Mouse (Mus musculus): ENCODE measurements around the gene Fgfr2. TPM values are rescaled to one million over a fixed set of nuclear protein-coding genes. Genes with fewer than 3 reads are reported as not detected.
A peak's percentile ranks its signal among the peaks of the same experiment; 100 is the strongest.

Fgfr2 gene
- polyA plus RNA-seq, 1 experiment from 2014 or later: 92.5 TPM

DNA sequence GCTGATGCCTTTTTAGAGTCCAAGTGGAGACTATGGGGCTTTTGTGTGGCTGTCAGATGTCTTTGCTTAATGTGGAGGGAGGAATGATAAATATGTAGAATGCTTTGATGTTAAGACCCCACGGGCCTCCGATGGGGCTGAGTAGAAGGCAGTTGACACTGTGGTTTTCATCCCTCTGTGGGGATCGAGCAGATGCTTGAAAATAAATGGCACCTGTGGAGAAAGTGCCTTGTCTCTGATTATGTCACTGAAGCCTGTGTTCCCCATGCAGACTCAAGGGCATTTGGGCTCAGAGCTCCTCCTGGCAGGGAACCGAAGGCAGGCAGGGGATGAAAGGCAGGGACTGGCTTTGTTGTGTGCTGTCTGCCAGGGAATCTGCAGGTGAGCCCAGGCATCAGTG lies 1272.6 kb downstream of the Fgfr2 start:
- H3K4me3 ChIP-seq: no peak overlapping the region
- H3K36me3 ChIP-seq: no peaks in the 10 kb centered on the region
- no peaks in the 10 kb centered on the region for H3K9me3 ChIP-seq
- DNase-seq (ENCODE audit: low spot score): no peak
- H3K4me1 ChIP-seq (replicated peaks): peaks cover 29% of the 10 kb centered on the region
- WGBS: 23% methylated on average over 4 of the region's 4 CpGs
- no peak overlapping the region for H3K27ac ChIP-seq
- peaks cover 6% of the 10 kb centered on the region for H3K27me3 ChIP-seq (ENCODE audit: insufficient read depth, poor library complexity, severe bottlenecking)

DNA sequence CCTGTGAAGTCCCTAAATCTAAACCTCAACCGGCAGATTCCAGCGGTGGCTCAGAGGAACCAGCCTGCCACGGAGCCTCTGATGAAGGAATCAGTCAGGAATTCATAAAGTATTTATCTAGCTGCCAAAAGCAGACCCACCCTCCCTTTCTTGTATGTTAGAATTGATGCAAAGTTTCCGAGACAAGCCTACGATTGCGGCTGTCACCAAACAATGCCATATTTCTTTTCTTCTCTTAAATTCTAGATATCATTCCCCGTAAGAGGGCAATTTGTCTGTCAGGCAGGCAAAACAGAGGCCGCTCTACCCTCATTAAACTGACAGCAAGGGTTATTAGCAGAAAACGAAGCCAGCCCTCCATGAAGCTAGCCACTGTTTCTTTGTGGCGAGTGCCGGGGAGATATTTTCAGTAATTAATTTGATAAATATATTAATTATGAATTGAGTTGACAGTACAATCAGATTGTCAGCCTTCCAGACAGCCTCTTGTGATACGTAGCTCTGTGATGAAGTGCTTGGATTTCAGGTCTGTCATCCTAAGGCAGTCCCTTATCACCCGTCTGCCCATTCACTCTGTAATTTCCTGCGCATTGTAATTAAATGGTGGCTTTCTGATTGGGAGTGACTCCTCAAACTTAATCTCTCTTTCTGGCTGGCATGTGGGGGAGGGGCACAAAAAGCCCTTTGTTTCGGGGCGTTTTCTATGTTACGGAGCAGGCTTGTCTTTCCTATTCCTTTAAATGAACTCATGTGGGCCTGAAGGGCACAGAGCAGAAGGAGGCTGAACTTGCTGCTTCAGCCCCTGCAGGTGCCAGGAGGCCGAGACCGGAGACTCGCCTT lies 1276.9 kb downstream of the Fgfr2 start:
- H3K27ac ChIP-seq: peak overlapping the region; percentile 67; the same call in 1 of the 2 replicates
- H3K9me3 ChIP-seq: no peaks in the 10 kb centered on the region
- H3K36me3 ChIP-seq: no peaks in the 10 kb centered on the region
- peak; percentile 31 for DNase-seq (ENCODE audit: low spot score)
- H3K27me3 ChIP-seq (ENCODE audit: insufficient read depth, poor library complexity, severe bottlenecking): peaks cover 12% of the 10 kb centered on the region
- H3K4me1 ChIP-seq (replicated peaks): peaks cover 34% of the 10 kb centered on the region
- H3K4me3 ChIP-seq: no peak overlapping the region
- 62% methylated on average over 20 of the region's 20 CpGs for WGBS

DNA sequence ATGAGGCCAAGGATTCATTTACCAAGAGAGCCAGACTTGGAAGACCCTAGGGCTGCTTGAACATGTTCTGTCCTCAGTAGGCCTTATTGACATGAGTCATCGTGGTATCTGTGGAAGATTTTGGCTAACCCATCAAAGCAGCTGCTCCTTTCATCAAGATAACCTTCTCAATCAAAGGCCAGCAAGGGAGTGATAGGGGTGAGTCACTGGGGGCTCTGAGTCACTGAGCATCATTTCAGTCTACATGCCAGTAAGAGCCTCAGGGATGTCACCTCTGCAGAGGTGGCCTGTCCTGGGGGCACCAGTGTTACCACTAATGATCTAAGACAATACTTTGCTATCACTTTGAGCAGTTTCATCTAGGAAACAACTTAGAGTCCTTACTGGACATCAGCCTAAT lies 1292.9 kb downstream of the Fgfr2 start:
- Histone ChIP-seq H3K4me3 (no peak overlapping the region), H3K36me3 (no peaks in the 10 kb centered on the region), H3K4me1 (replicated peaks) (no peaks in the 10 kb centered on the region), H3K9me3 (no peaks in the 10 kb centered on the region), H3K27ac (no peak overlapping the region), H3K27me3 (ENCODE audit: insufficient read depth, poor library complexity, severe bottlenecking) (no peaks in the 10 kb centered on the region)
- DNase-seq (ENCODE audit: low spot score): no peak
- 77% methylated on average over 1 of the region's 1 CpGs for WGBS

- WGBS: 91% methylated on average over 5 of the region's 5 CpGs
- no peaks in the 10 kb centered on the region for H3K4me1 ChIP-seq (replicated peaks)
- H3K4me3 ChIP-seq: no peak overlapping the region
- H3K36me3 ChIP-seq: no peaks in the 10 kb centered on the region
- H3K27ac ChIP-seq: no peak overlapping the region
- no peaks in the 10 kb centered on the region for H3K27me3 ChIP-seq (ENCODE audit: insufficient read depth, poor library complexity, severe bottlenecking)
- DNase-seq (ENCODE audit: low spot score): no peak
- H3K9me3 ChIP-seq: no peaks in the 10 kb centered on the region
These were observed 1296.3 kb downstream of the Fgfr2 start for GRCm38 (mm10) chr7:131826811-131827210.

- H3K9me3 ChIP-seq: no peaks in the 10 kb centered on the region
- no peak overlapping the region for H3K27ac ChIP-seq
- WGBS: 85% methylated on average over 6 of the region's 6 CpGs
- H3K36me3 ChIP-seq: no peaks in the 10 kb centered on the region
- peaks cover 7% of the 10 kb centered on the region for H3K4me1 ChIP-seq (replicated peaks)
- no peak for DNase-seq (ENCODE audit: low spot score)
- H3K27me3 ChIP-seq (ENCODE audit: insufficient read depth, poor library complexity, severe bottlenecking): peaks cover 35% of the 10 kb centered on the region
- no peak overlapping the region for H3K4me3 ChIP-seq
These were observed 1305.2 kb downstream of the Fgfr2 start for GRCm38 (mm10) chr7:131817976-131818375.

GRCm38 (mm10) chr7:131816641-131817040 lies 1306.5 kb downstream of the Fgfr2 start:
- Histone ChIP-seq H3K36me3 (no peaks in the 10 kb centered on the region), H3K4me1 (replicated peaks) (peaks cover 7% of the 10 kb centered on the region), H3K9me3 (no peaks in the 10 kb centered on the region), H3K4me3 (no peak overlapping the region), H3K27me3 (ENCODE audit: insufficient read depth, poor library complexity, severe bottlenecking) (peaks cover 41% of the 10 kb centered on the region), H3K27ac (no peak overlapping the region)
- DNase-seq (ENCODE audit: low spot score): no peak
- 83% methylated on average over 2 of the region's 2 CpGs for WGBS

GRCm38 (mm10) chr7:131812116-131812515 lies 1311.0 kb downstream of the Fgfr2 start:
- Histone ChIP-seq H3K9me3 (no peaks in the 10 kb centered on the region), H3K27me3 (ENCODE audit: insufficient read depth, poor library complexity, severe bottlenecking) (peaks cover 44% of the 10 kb centered on the region), H3K4me3 (no peak overlapping the region), H3K4me1 (replicated peaks) (peaks cover 29% of the 10 kb centered on the region), H3K27ac (no peak overlapping the region), H3K36me3 (no peaks in the 10 kb centered on the region)
- no peak for DNase-seq (ENCODE audit: low spot score)
- 85% methylated on average over 6 of the region's 6 CpGs for WGBS

DNA sequence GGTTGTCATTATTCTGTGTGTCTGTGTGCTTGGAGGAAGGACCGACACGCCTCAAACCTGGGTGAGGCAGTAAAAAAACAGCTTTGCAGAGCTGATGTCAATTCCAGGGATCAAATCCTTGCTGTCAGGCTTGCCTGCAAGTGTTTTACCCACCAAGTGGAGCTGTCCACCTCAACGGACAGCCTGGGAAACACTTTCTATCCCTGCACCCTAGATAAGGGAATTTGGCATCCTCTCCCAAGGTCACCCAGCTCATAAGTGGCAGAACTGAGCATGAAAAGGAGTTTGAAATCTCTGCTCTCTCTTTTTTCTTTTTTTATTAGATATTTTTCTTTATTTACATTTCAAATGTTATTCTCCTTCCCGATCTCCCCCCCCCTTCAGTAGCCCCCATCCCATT lies 1312.2 kb downstream of the Fgfr2 start:
- H3K9me3 ChIP-seq: no peaks in the 10 kb centered on the region
- H3K36me3 ChIP-seq: no peaks in the 10 kb centered on the region
- WGBS: 73% methylated on average over 4 of the region's 4 CpGs
- peaks cover 41% of the 10 kb centered on the region for H3K27me3 ChIP-seq (ENCODE audit: insufficient read depth, poor library complexity, severe bottlenecking)
- H3K27ac ChIP-seq: no peak overlapping the region
- DNase-seq (ENCODE audit: low spot score): no peak
- no peak overlapping the region for H3K4me3 ChIP-seq
- H3K4me1 ChIP-seq (replicated peaks): peaks cover 38% of the 10 kb centered on the region

- H3K9me3 ChIP-seq: no peaks in the 10 kb centered on the region
- 24% methylated on average over 5 of the region's 5 CpGs for WGBS
- DNase-seq (ENCODE audit: low spot score): peak; percentile 35
- peak overlapping the region; percentile 30; the same call in 1 of the 2 replicates for H3K27ac ChIP-seq
- H3K27me3 ChIP-seq (ENCODE audit: insufficient read depth, poor library complexity, severe bottlenecking): peaks cover 42% of the 10 kb centered on the region
- H3K4me3 ChIP-seq: no peak overlapping the region
- H3K36me3 ChIP-seq: no peaks in the 10 kb centered on the region
- H3K4me1 ChIP-seq (replicated peaks): peaks cover 48% of the 10 kb centered on the region
These were observed 1313.5 kb downstream of the Fgfr2 start for GRCm38 (mm10) chr7:131809584-131810181.

GRCm38 (mm10) chr7:131807257-131807656 lies 1315.9 kb downstream of the Fgfr2 start:
- H3K4me3 ChIP-seq: no peak overlapping the region
- H3K9me3 ChIP-seq: no peaks in the 10 kb centered on the region
- no peak overlapping the region for H3K27ac ChIP-seq
- WGBS: 43% methylated on average over 2 of the region's 2 CpGs
- peaks cover 62% of the 10 kb centered on the region for H3K27me3 ChIP-seq (ENCODE audit: insufficient read depth, poor library complexity, severe bottlenecking)
- H3K36me3 ChIP-seq: no peaks in the 10 kb centered on the region
- no peak for DNase-seq (ENCODE audit: low spot score)
- H3K4me1 ChIP-seq (replicated peaks): peaks cover 48% of the 10 kb centered on the region

GRCm38 (mm10) chr7:131805525-131806202 lies 1317.5 kb downstream of the Fgfr2 start:
- peaks cover 67% of the 10 kb centered on the region for H3K27me3 ChIP-seq (ENCODE audit: insufficient read depth, poor library complexity, severe bottlenecking)
- H3K4me1 ChIP-seq (replicated peaks): peaks cover 56% of the 10 kb centered on the region
- no peak overlapping the region for H3K4me3 ChIP-seq
- no peaks in the 10 kb centered on the region for H3K36me3 ChIP-seq
- H3K9me3 ChIP-seq: no peaks in the 10 kb centered on the region
- peak overlapping the region; percentile 60; the same call in 1 of the 2 replicates for H3K27ac ChIP-seq
- WGBS: 46% methylated on average over 9 of the region's 9 CpGs
- DNase-seq (ENCODE audit: low spot score): peak; percentile 15

- Histone ChIP-seq H3K27ac (peak overlapping the region; percentile 8; the same call in 1 of the 2 replicates), H3K4me3 (no peak overlapping the region), H3K27me3 (ENCODE audit: insufficient read depth, poor library complexity, severe bottlenecking) (peaks cover 41% of the 10 kb centered on the region), H3K36me3 (no peaks in the 10 kb centered on the region), H3K9me3 (no peaks in the 10 kb centered on the region), H3K4me1 (replicated peaks) (peaks cover 27% of the 10 kb centered on the region)
- DNase-seq (ENCODE audit: low spot score): peak; percentile 50
- 63% methylated on average over 6 of the region's 6 CpGs for WGBS
These were observed 1322.6 kb downstream of the Fgfr2 start for GRCm38 (mm10) chr7:131800416-131801045.

Measured in hindbrain, embryonic 10.5 days (tissue).